Mouse (Mus musculus): ENCODE results near the gene Gm20388.

Gene Gm20388

DNA sequence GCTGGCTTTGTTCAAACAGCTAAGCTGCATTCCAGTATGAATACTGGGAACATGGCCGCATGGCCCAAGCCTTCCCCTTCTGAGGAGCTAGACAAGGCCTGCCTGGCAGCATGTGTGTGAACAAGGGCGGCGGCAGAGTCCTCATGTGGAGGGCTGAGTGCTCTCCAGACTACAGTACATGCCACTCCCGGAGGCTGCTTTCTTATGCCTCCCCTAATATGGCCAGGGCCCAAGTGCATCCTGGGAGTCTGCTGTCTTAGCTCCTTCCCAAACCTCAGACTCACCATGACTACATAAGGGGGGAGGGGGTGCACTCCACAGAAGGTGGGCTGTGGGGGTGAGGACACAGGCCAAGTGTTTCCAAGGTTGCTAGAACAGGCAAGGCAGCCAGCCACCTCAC, 1882.0 kb downstream of the Gm20388 start:
- DNase-seq (ENCODE audit: low read depth, low spot score) = peak; percentile 41

DNA sequence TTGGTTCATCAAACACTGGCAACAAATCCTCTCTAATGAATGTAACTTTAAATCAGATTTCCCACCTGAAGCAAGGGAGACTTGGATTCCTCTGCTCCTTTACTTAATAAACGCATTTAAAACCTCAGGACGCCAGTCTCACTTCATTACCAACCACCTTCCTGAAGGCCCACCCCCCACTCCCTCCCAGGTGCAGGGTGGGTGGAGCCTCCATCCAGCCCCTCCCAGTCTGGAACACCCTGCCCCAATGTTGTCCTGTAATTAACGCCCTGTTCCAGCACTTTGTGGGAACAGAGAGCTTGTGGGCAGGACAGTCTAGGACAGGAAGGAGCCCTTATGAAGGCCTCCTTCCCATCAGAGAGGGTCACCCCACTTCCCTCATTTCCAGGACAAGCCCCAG, 1883.5 kb downstream of the Gm20388 start:
- DNase-seq (ENCODE audit: low read depth, low spot score) = peak; percentile 33

GRCm38 (mm10) chr8:121795461-121795860, 1884.8 kb downstream of the Gm20388 start:
- no peak for DNase-seq (ENCODE audit: low read depth, low spot score)

GRCm38 (mm10) chr8:121796406-121796805, 1885.8 kb downstream of the Gm20388 start:
- DNase-seq (ENCODE audit: low read depth, low spot score) = no peak

DNA sequence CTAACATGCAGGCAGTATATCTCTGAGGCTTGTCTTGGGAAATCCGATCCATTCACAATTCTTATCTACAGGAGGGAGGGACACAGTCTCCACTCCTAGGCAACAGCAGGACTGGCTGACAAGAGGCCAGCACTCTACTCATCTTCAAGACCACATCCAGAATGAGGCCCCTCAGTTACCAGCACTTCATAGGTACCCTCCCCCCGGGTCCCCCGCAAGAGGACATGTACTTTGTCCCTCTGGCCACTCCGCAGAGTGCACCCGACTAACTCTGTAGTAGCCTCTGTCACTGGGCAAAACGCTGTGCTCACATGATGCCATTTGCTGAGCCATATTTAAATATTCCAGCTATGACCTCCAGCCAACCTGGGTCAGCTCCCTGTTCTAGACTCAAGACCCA, 1887.8 kb downstream of the Gm20388 start:
- DNase-seq (ENCODE audit: low read depth, low spot score) = no peak

GRCm38 (mm10) chr8:121804829-121805228, 1894.2 kb downstream of the Gm20388 start:
- DNase-seq (ENCODE audit: low read depth, low spot score) = no peak

DNA sequence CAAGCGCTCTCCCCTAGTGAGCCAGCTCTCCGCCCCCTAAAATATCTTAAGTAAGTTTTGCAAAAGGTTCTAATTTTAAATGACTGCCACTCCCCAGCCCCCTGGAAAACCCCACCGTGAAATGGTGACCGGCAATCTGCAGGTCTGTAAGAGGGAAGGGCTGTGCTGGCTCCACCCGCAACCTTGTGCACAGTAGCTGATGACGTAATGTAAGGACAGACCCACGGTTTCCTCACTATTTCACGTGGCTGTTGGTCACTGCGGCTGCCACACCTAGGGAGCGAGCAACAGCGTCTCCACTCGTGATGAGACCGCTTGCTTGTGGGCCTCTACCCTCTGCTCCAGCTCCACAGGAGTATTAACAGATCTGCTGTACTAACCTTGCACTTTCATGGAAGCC, 1895.5 kb downstream of the Gm20388 start:
- no peak for DNase-seq (ENCODE audit: low read depth, low spot score)

DNA sequence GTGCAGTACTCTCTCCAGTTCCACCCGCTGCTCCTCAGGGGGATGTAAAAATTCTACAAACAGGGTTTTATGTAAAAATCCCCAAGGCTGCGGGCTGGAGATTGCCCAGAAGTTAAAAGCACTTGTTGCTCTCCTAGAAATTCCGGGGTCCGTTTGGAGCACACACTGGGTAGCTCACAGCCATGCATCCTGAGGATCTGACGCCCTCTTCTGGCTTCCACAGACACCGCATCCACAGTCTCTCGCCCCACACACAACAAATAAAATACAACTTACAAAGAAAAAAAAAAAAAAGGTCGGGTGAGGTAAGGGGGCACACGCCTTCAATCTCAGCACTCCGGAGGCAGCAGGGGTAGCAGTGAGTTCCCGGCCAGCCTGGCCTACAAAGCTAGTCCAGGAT, 1897.4 kb downstream of the Gm20388 start:
- DNase-seq (ENCODE audit: low read depth, low spot score) = peak; percentile 75

- no peak for DNase-seq (ENCODE audit: low read depth, low spot score)
Measured at GRCm38 (mm10) chr8:121809524-121810155, 1899.0 kb downstream of the Gm20388 start.

- DNase-seq (ENCODE audit: low read depth, low spot score) = no peak
Measured at GRCm38 (mm10) chr8:121811502-121811901, 1900.9 kb downstream of the Gm20388 start.

GRCm38 (mm10) chr8:121811931-121812570, 1901.4 kb downstream of the Gm20388 start:
- DNase-seq (ENCODE audit: low read depth, low spot score) = no peak

GRCm38 (mm10) chr8:121818226-121818625, 1907.6 kb downstream of the Gm20388 start:
- no peak for DNase-seq (ENCODE audit: low read depth, low spot score)

GRCm38 (mm10) chr8:121820840-121821239, 1910.2 kb downstream of the Gm20388 start:
- DNase-seq (ENCODE audit: low read depth, low spot score) = no peak

GRCm38 (mm10) chr8:121821320-121821719, 1910.7 kb downstream of the Gm20388 start:
- no peak for DNase-seq (ENCODE audit: low read depth, low spot score)

- DNase-seq (ENCODE audit: low read depth, low spot score) = peak; percentile 50
Measured at GRCm38 (mm10) chr8:121821770-121822169, 1911.1 kb downstream of the Gm20388 start.

GRCm38 (mm10) chr8:121827726-121828125, 1917.1 kb downstream of the Gm20388 start:
- DNase-seq (ENCODE audit: low read depth, low spot score) = no peak

DNA sequence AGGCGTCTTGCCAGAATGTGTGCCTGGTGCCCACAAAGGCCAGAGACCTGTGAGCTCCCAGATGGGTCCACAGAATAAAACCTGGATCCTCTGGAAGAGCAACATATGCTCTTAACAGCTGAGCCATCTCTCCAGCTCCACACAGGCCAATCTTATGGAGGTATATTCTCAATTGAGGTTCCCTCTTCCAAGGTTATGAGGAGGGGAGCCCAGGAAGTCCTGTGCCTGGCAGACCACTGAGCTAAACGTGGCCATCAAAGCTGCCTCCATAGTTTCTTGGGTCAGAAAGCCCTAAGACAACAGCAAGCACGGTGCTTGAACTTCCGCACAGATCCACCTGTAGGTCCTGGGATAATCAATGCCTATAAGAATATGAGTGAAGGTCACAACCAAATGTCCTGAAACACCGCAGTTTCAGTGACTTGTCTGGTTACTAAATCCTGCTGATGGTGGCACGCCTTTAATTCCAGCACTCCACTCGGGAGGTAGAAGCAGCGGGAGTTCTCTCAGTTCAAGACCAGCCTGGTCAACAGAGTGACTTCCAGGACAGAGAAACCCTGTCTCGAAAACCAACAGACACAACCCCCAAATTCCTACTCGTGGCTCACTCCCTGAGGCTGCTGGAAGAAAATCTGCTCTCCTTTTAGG, 1917.9 kb downstream of the Gm20388 start:
- DNase-seq (ENCODE audit: low read depth, low spot score) = no peak

DNA sequence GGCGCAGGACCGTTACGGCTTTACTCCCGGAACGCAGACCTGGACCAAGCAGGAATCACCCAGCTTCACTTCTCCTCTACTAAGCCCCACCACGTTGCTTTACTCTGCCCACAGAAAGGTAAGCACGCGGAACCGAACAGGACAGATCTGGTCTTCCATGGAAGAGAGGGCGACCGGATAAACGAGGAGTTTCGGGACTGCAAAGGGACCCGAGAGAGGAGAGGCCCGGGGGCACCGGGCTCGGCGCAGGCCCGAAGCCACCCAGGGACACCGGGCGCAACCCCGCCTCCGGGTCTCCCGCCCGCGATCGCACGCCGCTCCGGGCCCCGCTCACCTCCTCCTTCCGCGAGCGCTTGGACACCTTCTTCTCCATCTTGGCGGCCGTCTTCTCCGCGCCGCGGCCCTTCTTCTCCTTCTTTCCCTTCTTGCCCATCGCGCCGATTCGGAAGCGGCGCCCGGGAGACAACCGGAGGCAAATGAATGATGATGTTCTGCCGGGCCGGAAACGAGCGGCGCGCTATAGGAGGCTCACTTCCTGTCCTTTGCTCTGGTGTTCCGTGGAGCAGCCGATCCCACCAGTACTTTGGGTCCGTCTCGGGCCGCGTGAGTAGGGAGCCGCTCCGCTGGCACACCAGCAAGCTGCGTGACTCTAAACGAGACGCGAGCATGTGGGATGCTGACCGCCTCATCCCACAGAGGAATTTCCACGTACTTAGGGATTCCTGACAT, 1918.6 kb downstream of the Gm20388 start, which contains the start of gene Klhdc4:
Gene Klhdc4 (minus strand): TSS at position 522 of the 729 bp plus-strand sequence.
- peak; percentile 96 for DNase-seq (ENCODE audit: low read depth, low spot score)

DNA sequence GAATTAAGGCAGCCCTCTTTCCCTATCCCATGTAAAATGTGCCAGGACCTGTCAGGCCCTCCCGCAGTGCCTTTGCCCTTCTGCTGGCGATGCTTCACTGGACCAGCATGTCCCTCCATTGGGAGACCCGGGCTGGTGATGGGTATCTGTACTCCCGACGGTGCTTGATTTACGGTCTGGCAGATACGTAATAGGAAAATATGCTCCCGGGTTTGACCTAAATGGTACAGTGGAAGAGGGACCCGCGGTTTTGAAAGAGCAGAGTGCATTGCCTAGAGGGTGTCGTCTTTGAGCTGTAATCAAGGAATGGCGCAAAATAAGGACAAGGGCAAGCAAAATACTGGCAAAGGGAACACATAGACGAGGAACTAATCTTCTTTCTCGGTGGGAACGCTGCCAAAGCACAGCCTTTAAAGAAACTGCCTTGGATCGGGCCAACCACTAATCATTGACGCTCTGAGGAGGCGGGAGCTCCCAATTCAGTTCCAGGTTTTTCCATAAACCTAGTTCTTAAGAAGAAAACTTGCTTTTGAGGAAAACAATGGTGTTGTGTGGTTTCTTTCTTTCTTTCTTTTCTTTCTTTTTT, 1919.2 kb downstream of the Gm20388 start:
- no peak for DNase-seq (ENCODE audit: low read depth, low spot score)

DNA sequence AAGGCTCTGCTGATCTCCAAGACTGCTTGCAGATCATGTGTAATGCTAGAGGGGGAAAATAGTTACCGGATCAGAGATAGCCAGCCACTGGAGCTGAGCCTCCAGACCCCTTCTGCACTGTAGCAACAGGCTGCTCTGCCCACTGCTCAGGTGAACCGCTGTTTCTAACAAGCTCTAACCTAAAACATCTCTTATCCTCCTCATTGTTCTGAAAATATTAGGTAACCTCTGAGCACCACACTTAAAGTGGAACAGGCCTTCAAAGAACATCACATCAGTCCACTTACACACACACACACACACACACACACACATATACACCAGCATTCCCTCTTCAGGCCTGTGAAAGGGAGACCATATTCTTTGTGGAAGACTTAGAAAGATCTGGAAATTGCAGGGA, 1921.4 kb downstream of the Gm20388 start:
- DNase-seq (ENCODE audit: low read depth, low spot score) = no peak

DNA sequence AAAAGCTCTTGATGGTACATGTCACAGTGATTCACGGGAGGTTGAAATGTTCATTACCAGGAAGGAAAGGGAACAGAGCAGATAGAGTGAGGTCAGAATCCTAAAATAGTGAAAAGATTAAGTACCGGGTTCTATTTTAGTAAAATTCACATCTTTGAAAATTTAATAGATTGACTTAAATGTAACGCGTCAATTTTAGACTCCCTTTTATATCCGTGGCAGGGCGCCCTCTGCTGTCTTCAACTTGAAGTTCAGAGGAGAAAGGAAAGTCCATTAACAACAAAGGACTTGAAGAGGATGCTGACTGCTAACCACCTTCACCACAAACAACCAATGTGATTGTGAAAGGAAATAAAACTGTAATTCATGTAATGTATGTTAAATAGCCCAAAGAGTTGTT, 1921.9 kb downstream of the Gm20388 start:
- peak; percentile 88 for DNase-seq (ENCODE audit: low read depth, low spot score)

- peak; percentile 90 for DNase-seq (ENCODE audit: low read depth, low spot score)
Measured at GRCm38 (mm10) chr8:121841242-121841641, 1930.6 kb downstream of the Gm20388 start.

Data from ES-CJ7 (cell line).